Mouse (Mus musculus) kidney, embryonic 15.5 days (tissue): ENCODE results near the gene Nkpd1. TPM values are rescaled to one million over a fixed set of nuclear protein-coding genes. Genes with fewer than 3 reads are reported as not detected.

Source experiments
- ATAC-seq: fragments of 200-750 bp; cut with Nextera tagmentation; replicated peaks from 2 replicates; pipeline ENCODE4 v1.8.0; 2017; ENCODE audit warnings: moderate TSS enrichment; ENCODE audit not compliant: low FRiP score
- H3K27ac ChIP-seq: fragments of 300-500 bp; sonication (generic); 2 replicates; pipeline ENCODE4 v1.5.1; 2015; ENCODE audit warnings: mild to moderate bottlenecking, inconsistent platforms
- H3K27me3 ChIP-seq: fragments of 300-500 bp; sonication (generic); 2 replicates; pipeline ENCODE4 v1.6.1; 2015; ENCODE audit warnings: inconsistent platforms
- H3K36me3 ChIP-seq: fragments of 300-500 bp; sonication (generic); 2 replicates; pipeline ENCODE4 v1.6.1; 2015; ENCODE audit warnings: inconsistent platforms
- H3K4me1 ChIP-seq: fragments of 300-500 bp; sonication (generic); 2 replicates; pipeline ENCODE4 v1.6.1; 2015; ENCODE audit warnings: inconsistent platforms
- H3K4me2 ChIP-seq: fragments of 300-500 bp; sonication (generic); 2 replicates; pipeline ENCODE4 v1.6.1; 2015; ENCODE audit warnings: moderate library complexity, mild to moderate bottlenecking, inconsistent platforms
- H3K4me3 ChIP-seq: fragments of 300-500 bp; sonication (generic); replicated peaks from 2 replicates; pipeline ENCODE4 v1.5.1; 2015; ENCODE audit warnings: mild to moderate bottlenecking, inconsistent platforms
- H3K9ac ChIP-seq: fragments of 300-500 bp; sonication (generic); 2 replicates; pipeline ENCODE4 v1.6.1; 2015; ENCODE audit warnings: mild to moderate bottlenecking, inconsistent platforms
- H3K9me3 ChIP-seq: fragments of 300-500 bp; sonication (generic); replicated peaks from 2 replicates; pipeline ENCODE4 v1.6.1; 2016; ENCODE audit warnings: inconsistent platforms
- WGBS: fragments of 180-500 bp; shearing (Covaris S2); methylation state at CpG from one replicate; pipeline ENCODE4 v1.1.7; 2015; ENCODE audit warnings: mixed read lengths; 5-methylcytosine and 5-hydroxymethylcytosine counted together
- polyA plus RNA-seq: library from polyadenylated mRNA; unstranded; fragments of >200 nt; fragmentation: Nextera tagmentation; extraction: Ambion mirVana; gene quantifications from 2 replicates; pipeline ENCODE4 v1.2.1, GENCODE M21; 2015

The Nkpd1 gene
- polyA plus RNA-seq, 1 experiment from 2014 or later: 0.10 TPM

DNA sequence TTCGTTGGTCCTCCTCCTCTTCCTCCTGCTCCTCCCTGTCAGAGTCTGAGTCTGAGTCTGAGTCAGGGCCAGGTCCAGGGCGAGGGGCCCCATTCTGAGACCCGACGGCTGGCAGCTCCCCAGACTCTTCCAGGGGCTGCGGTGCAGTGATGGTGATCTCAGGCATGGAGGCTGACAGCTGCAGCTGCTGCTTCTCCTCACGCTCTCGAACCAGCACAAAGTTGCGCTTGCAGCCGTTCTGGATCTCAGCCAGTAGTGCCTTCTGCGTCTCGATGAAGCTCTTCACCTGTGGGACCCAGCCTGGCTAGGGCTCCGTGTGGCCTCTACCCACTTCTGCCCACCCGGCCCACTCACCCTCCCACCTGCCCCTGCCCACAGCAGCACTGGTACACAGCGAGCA is 14.6 kb downstream of the Nkpd1 start:
- WGBS: 87% methylated on average over 14 of the region's 14 CpGs
- no peak overlapping the region for H3K4me3 ChIP-seq
- no peak overlapping the region for H3K9ac ChIP-seq
- no peak overlapping the region for H3K4me2 ChIP-seq
- H3K4me1 ChIP-seq: no peaks in the 10 kb centered on the region
- no peaks in the 10 kb centered on the region for H3K27me3 ChIP-seq
- no peaks in the 10 kb centered on the region for H3K9me3 ChIP-seq
- no peak for ATAC-seq
- H3K36me3 ChIP-seq: peaks cover 78% of the 10 kb centered on the region
- no peak overlapping the region for H3K27ac ChIP-seq

DNA sequence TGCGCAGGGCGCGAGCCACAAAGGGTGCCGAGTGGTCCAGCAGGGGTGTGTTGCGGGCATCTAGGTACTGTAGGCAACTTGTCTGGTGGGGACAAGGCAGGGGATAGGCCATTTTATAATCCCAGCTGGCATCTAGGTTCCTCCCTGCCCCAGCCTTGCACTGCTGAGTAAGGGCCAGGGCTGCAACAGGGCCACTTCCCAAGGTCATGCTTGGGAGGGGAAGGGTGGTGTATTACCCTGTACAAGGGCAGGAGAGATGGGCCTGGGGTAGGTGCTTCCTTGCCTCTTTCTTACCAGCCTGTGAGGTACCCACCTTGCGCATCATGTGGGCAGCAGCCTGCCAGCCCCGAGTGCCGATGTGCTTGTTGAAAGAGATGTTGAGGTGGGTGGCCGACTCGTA is 17.0 kb downstream of the Nkpd1 start:
- no peak overlapping the region for H3K4me2 ChIP-seq
- H3K27me3 ChIP-seq: no peaks in the 10 kb centered on the region
- no peak overlapping the region for H3K4me3 ChIP-seq
- WGBS: 95% methylated on average over 10 of the region's 10 CpGs
- peaks cover 62% of the 10 kb centered on the region for H3K36me3 ChIP-seq
- no peaks in the 10 kb centered on the region for H3K4me1 ChIP-seq
- no peak for ATAC-seq
- H3K9ac ChIP-seq: no peak overlapping the region
- no peak overlapping the region for H3K27ac ChIP-seq
- H3K9me3 ChIP-seq: no peaks in the 10 kb centered on the region

DNA sequence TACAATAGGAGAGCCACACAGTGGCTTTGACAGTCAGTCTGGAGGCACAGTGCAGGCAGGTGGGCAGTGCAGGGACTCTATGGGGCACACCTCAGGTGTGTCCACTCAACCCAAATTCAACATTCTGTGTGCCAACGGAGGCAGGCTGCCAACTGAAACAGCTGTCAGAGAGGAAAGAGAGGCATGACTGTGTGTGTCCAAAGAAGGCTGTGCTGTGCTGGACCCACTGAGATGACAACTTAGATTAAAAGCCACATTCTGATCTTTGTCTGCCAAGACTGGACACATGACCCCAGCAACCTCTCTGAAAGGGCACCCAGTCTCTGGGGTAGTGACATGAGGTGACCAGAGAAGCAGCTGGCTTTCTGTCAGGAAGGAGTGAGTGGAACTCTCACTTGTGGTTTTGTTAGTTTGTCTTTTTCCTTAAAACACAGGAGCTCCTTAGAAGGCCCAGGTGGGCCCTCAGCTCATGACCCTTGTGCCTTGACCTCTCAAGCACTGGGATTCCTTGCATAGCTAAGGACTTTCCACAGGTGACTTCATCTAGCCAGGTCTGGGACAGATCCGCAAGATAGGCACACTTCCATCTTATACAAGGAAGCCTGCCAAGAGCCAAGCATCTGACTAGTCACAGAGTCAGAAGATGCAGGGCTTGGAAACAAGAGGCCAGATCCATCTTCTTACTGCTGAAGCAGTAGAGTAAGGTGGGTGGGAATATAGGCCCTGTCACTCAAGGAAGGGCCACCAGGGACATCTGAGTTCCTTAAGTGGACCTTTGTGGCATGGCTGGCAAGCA is 23.3 kb downstream of the Nkpd1 start:
- WGBS: 92% methylated on average over 2 of the region's 2 CpGs
- ATAC-seq: no peak
- Histone ChIP-seq H3K4me3 (no peak overlapping the region), H3K27me3 (no peaks in the 10 kb centered on the region), H3K36me3 (no peaks in the 10 kb centered on the region), H3K27ac (no peak overlapping the region), H3K9me3 (no peaks in the 10 kb centered on the region), H3K9ac (no peak overlapping the region), H3K4me1 (peaks cover 41% of the 10 kb centered on the region), H3K4me2 (no peak overlapping the region)

DNA sequence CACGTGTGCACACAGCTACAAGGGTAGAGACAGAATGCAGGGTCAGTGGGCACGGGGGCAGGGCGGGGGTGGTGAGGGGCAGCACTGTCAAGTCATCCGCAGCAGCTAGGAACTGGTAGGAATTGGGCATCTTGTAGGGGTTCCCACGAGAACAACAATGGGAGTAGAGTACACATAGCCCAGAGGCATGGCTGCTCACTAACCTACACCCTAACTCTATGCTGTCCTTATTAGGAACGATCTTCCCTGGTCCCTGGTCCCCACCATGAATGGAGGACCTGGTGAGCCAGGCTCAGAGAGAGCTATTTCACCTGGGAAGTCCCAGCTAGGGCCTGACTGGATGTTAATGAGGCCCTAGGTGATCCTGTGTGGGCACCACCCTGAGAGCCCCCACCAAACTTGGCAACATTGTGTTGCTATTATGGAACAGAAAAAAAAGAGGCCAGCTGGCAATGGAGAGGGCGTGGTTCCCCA is 24.1 kb downstream of the Nkpd1 start:
- no peaks in the 10 kb centered on the region for H3K9me3 ChIP-seq
- no peaks in the 10 kb centered on the region for H3K27me3 ChIP-seq
- H3K4me3 ChIP-seq: no peak overlapping the region
- 0 out of 2 replicates have a peak, but pooled peaks have one; percentile 1 for ATAC-seq
- 76% methylated on average over 7 of the region's 7 CpGs for WGBS
- peaks cover 48% of the 10 kb centered on the region for H3K4me1 ChIP-seq
- H3K27ac ChIP-seq: peak overlapping the region; percentile 37; the same call in 1 of the 2 replicates
- no peak overlapping the region for H3K9ac ChIP-seq
- H3K4me2 ChIP-seq: no peak overlapping the region
- H3K36me3 ChIP-seq: no peaks in the 10 kb centered on the region

DNA sequence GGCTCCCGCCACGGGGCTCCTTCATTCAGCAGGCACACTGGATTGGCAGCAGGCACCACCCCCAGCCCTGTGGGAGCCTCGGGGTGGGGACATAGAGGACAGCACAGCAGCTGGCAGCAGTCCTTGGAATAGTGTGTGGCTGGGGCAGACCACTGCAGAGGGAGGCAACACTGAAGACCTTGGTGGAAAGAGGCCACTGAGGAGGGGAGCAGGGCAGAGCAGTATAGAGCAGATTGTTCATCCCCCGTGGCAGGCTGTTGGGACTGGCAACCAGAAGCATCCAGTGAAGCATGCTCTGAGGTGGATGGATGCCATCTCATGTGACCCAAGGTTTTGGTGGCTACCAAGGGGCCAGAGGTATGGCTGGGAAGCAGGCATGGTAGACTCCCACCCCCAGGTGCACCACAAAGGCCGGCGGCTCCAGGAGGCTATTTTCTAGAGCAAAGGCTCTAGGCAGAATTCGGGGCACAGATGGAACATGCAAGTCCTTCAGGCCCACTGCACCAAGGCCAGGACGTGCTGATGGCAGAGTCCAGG is 24.6 kb downstream of the Nkpd1 start:
- Histone ChIP-seq H3K27me3 (no peaks in the 10 kb centered on the region), H3K4me1 (peaks cover 49% of the 10 kb centered on the region), H3K9me3 (no peaks in the 10 kb centered on the region), H3K4me2 (no peak overlapping the region), H3K4me3 (no peak overlapping the region), H3K36me3 (no peaks in the 10 kb centered on the region), H3K27ac (peak overlapping the region; percentile 37; the same call in 1 of the 2 replicates), H3K9ac (no peak overlapping the region)
- WGBS: 58% methylated on average over 8 of the region's 8 CpGs
- 0 out of 2 replicates have a peak, but pooled peaks have one; percentile 27 for ATAC-seq

DNA sequence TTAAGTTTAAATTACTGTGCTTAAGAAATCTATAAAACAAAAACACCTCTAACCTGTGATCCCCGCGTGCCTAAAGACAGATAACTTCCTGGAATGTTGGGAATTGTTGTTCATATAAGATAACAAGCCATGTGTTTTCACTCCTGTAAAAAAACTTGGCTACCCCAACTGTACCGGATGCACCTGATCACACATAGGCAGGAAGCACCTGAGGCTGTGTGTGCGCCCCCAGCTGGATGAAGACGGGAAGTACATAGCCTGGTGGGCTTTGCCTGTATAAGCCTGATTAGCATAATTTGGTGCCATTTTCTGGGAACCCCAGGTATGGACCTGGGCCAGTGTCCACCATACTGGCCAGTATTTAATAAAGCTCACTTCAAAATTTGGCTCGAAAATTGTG is 25.9 kb downstream of the Nkpd1 start:
- H3K4me2 ChIP-seq: no peak overlapping the region
- H3K27me3 ChIP-seq: no peaks in the 10 kb centered on the region
- no peak overlapping the region for H3K4me3 ChIP-seq
- WGBS: 53% methylated on average over 6 of the region's 6 CpGs
- H3K9me3 ChIP-seq: no peaks in the 10 kb centered on the region
- H3K4me1 ChIP-seq: peaks cover 49% of the 10 kb centered on the region
- H3K9ac ChIP-seq: no peak overlapping the region
- H3K36me3 ChIP-seq: no peaks in the 10 kb centered on the region
- no peak for ATAC-seq
- H3K27ac ChIP-seq: no peak overlapping the region

DNA sequence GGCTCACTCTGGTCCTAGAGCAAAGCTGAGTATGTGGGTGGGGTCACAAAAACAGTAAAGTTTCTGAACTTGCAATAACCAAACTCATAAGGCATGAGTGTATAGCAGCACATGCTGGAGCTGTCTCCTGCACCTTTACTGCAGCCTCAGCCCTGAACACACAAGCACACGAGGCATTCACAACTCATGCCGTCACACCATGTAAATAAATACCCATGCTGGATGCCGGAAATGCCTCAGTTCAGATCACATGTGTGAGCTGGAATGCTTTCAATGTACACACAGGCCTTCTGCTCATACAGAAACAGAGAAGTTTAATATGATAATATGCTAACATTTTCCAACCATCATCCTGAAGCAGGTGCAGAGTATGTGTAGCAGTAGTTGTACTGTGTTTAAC is 28.4 kb downstream of the Nkpd1 start:
- Histone ChIP-seq H3K9me3 (no peaks in the 10 kb centered on the region), H3K4me2 (no peak overlapping the region), H3K4me1 (peaks cover 44% of the 10 kb centered on the region), H3K36me3 (no peaks in the 10 kb centered on the region), H3K27me3 (no peaks in the 10 kb centered on the region), H3K27ac (no peak overlapping the region), H3K9ac (no peak overlapping the region), H3K4me3 (no peak overlapping the region)
- no peak for ATAC-seq
- WGBS: 42% methylated on average over 3 of the region's 3 CpGs

DNA sequence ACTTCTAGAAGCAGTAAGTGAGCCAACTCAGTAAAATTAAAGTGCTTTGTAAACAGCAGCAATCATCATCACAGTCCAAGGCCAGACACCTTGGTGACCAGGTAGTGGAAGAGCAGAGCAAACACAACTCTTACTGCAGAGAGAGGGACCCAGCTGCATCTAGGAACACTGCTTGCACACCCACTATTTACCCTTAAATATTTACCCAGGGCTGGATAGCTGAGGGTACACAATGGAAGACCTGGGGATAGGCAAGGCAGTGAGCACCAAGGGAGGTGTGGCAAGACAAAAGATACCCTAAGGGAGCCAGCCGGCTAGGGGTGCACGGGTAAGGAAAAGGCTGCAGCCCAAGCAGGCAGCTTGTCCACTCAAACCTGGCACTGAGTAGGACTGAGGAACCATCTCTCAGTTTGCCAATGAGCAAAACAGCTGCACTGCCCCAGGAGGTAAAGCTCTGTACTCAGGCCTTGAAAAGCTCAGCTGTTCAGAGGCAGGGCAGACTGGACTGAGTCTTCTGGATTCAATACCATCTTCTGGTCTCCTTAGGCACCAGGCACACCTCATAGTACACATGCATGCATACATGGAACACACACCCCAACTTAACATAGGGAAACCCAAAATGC is 29.8 kb downstream of the Nkpd1 start:
- H3K36me3 ChIP-seq: peaks cover 8% of the 10 kb centered on the region; the same call in 1 of the 2 replicates
- no peak overlapping the region for H3K9ac ChIP-seq
- no peak overlapping the region for H3K4me3 ChIP-seq
- peaks cover 36% of the 10 kb centered on the region for H3K4me1 ChIP-seq
- H3K4me2 ChIP-seq: no peak overlapping the region
- no peaks in the 10 kb centered on the region for H3K9me3 ChIP-seq
- H3K27me3 ChIP-seq: no peaks in the 10 kb centered on the region
- 84% methylated on average over 2 of the region's 2 CpGs for WGBS
- no peak for ATAC-seq
- H3K27ac ChIP-seq: no peak overlapping the region

DNA sequence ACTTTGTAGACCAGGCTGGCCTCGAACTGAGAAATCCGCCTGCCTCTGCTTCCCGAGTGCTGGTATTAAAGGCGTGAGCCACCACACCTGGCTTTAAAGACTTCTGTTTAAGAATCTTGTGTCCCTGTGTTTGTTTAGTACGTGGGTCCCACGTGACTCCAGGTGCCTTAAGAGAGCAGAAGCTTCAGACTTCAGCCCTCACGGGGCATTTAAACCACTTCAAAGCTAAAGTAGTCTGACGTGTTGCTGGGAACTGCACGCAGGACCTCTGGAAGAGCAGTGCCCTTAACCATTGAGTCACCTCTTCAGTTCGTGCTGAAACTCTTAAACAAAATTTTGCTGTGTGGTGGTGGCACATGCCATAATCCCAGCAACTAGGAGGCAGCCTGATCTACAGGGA is 31.8 kb downstream of the Nkpd1 start:
- 86% methylated on average over 10 of the region's 10 CpGs for WGBS
- no peak overlapping the region for H3K4me2 ChIP-seq

DNA sequence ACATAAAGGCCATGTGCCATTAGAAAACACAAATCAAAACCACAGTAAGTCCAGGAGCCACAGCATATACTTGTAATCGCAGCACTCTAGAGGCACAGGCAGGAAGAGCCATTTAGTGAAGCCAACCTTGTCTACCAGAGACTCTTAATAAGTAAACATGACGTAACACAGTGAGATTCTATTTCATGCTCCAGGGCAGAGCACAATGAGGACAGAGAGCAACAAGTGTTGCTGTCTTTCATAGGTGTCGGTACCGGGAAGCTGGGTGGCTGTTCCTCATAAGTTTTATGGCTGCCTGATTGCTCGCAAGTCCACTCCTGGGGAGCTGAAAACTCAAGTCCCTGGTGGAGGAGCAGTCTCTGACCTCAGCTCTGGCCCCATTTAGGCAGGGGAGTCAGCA is 34.0 kb downstream of the Nkpd1 start:
- Histone ChIP-seq H3K4me1 (peaks cover 11% of the 10 kb centered on the region), H3K27me3 (no peaks in the 10 kb centered on the region), H3K27ac (no peak overlapping the region), H3K36me3 (peaks cover 39% of the 10 kb centered on the region), H3K9me3 (no peaks in the 10 kb centered on the region), H3K9ac (no peak overlapping the region), H3K4me3 (no peak overlapping the region), H3K4me2 (no peak overlapping the region)
- no peak for ATAC-seq
- 62% methylated on average over 5 of the region's 5 CpGs for WGBS

More for the DNA sequence above, 31.8 kb downstream of the Nkpd1 start:
- Histone ChIP-seq H3K9ac (no peak overlapping the region), H3K9me3 (no peaks in the 10 kb centered on the region), H3K4me1 (peaks cover 29% of the 10 kb centered on the region), H3K27me3 (no peaks in the 10 kb centered on the region), H3K27ac (no peak overlapping the region), H3K4me3 (no peak overlapping the region), H3K36me3 (peaks cover 26% of the 10 kb centered on the region)
- ATAC-seq: no peak

DNA sequence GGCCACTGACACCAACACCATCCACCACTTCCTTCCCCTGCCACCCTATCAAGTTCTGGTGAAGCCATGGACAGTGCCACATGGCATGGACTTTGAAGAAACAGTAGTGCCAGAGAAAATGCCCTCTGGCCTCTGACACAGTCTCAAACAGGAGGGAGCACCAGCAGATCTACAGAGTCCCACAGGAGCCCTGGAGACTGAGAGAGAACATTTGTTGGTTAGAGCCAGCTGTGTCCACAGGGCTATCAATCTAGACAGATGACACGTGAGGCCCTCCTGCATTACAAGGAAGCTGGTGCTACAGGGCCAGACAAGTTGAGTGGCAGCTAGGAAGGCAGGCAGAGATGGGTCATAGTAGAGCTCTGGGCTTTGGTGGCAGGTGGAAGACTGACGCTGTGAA is 34.8 kb downstream of the Nkpd1 start:
- 47% methylated on average over 2 of the region's 2 CpGs for WGBS
- no peak overlapping the region for H3K27ac ChIP-seq
- no peaks in the 10 kb centered on the region for H3K9me3 ChIP-seq
- no peaks in the 10 kb centered on the region for H3K27me3 ChIP-seq
- H3K4me1 ChIP-seq: peaks cover 10% of the 10 kb centered on the region; the same call in 1 of the 2 replicates
- H3K9ac ChIP-seq: no peak overlapping the region
- no peak for ATAC-seq
- H3K36me3 ChIP-seq: peaks cover 40% of the 10 kb centered on the region
- H3K4me2 ChIP-seq: no peak overlapping the region
- no peak overlapping the region for H3K4me3 ChIP-seq

DNA sequence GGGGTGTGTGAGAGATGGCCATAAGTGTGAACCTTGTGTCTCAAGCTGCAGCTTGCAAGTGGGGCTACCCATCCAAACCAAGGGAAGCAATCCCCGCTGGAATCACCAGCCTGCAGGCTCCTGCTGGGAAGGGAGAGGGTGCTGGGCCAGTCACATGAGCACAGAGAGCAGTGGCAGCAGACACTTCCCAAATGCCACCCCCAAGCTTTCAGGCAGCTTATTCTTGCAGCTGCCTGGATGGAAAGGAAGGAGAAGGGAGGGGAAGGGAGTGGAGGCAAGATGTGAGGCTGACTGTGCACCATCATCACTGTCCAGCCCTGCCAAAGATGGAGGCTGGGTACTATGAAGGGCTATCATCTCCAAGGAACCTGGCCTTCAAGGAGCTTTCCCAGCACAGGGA is 36.5 kb downstream of the Nkpd1 start:
- no peak overlapping the region for H3K9ac ChIP-seq
- no peak for ATAC-seq
- H3K4me1 ChIP-seq: peaks cover 23% of the 10 kb centered on the region
- H3K4me3 ChIP-seq: no peak overlapping the region
- H3K27me3 ChIP-seq: no peaks in the 10 kb centered on the region
- H3K4me2 ChIP-seq: no peak overlapping the region
- H3K27ac ChIP-seq: no peak overlapping the region
- H3K9me3 ChIP-seq: no peaks in the 10 kb centered on the region
- 79% methylated on average over 1 of the region's 1 CpGs for WGBS
- H3K36me3 ChIP-seq: peaks cover 49% of the 10 kb centered on the region
